Mouse (Mus musculus) bone marrow, adult 2 months (tissue): ENCODE data around the gene Aldh3b3. TPM values are rescaled to one million over a fixed set of nuclear protein-coding genes. Genes with fewer than 3 reads are reported as not detected.

ENCODE experiments used
- H3K27ac ChIP-seq: fragments of 200-500 bp; 2 replicates; pipeline ENCODE4 v1.5.1; 2012; ENCODE audit warnings: low read depth, mild to moderate bottlenecking, control low read depth, inconsistent platforms, low read length; ENCODE audit not compliant: control insufficient read depth, poor library complexity, insufficient read depth
- H3K4me1 ChIP-seq: fragments of 200-500 bp; 2 replicates; pipeline ENCODE4 v1.6.1; 2011; ENCODE audit warnings: low read length; ENCODE audit not compliant: control insufficient read depth, insufficient read depth
- H3K4me3 ChIP-seq: fragments of 200-500 bp; replicated peaks from 2 replicates; pipeline ENCODE3; 2011; ENCODE audit warnings: mild to moderate bottlenecking, low read depth, low read length, control low read depth; ENCODE audit not compliant: control insufficient read depth
- CTCF ChIP-seq: fragments of 200-500 bp; IDR thresholded peaks from 2 replicates; pipeline ENCODE4 v1.5.1; 2011; ENCODE audit warnings: low read length, control low read depth; ENCODE audit not compliant: control insufficient read depth, insufficient read depth
- POLR2A ChIP-seq: fragments of 200-500 bp; IDR thresholded peaks from 2 replicates; pipeline ENCODE4 v1.6.1; 2011; ENCODE audit warnings: low read depth, mild to moderate bottlenecking, control low read depth, low read length, borderline replicate concordance; ENCODE audit not compliant: control insufficient read depth
- WGBS: fragments of 180-500 bp; shearing (Covaris S2); methylation state at CpG from one replicate; pipeline ENCODE4 v1.1.7; 2018; 5-methylcytosine and 5-hydroxymethylcytosine counted together
- polyA plus RNA-seq: library from polyadenylated mRNA; stranded (reverse); fragments of >200 nt; gene quantifications from 2 replicates; pipeline ENCODE4 v1.2.4, GENCODE M21; 2011; ENCODE audit warnings: low replicate concordance; ENCODE audit not compliant: missing spikeins, insufficient read depth, insufficient read length

Gene Aldh3b3
- polyA plus RNA-seq, 1 experiment, result 4.4 TPM

- H3K4me3 ChIP-seq, result no peak overlapping the region
- H3K27ac ChIP-seq, result no peak overlapping the region
- TF ChIP-seq CTCF (no peak), POLR2A (no peak)
- no peaks in the 10 kb centered on the region for H3K4me1 ChIP-seq
- WGBS, result 88% methylated on average over 14 of the region's 14 CpGs
Measured at GRCm38 (mm10) chr19:3988066-3988465, 29.6 kb downstream of the Aldh3b3 start.

GRCm38 (mm10) chr19:3988750-3989149 is 30.3 kb downstream of the Aldh3b3 start:
- WGBS, result 90% methylated on average over 4 of the region's 4 CpGs
- no peak overlapping the region for H3K27ac ChIP-seq
- H3K4me3 ChIP-seq, result no peak overlapping the region
- no peaks in the 10 kb centered on the region for H3K4me1 ChIP-seq
- TF ChIP-seq POLR2A (no peak), CTCF (peak; percentile 33; the same call in 1 of the 2 replicates)

- Histone ChIP-seq H3K4me1 (no peaks in the 10 kb centered on the region), H3K27ac (no peak overlapping the region), H3K4me3 (no peak overlapping the region)
- TF ChIP-seq POLR2A (no peak), CTCF (no peak)
- 79% methylated on average over 6 of the region's 6 CpGs for WGBS
Measured at GRCm38 (mm10) chr19:3990804-3991203, 32.4 kb downstream of the Aldh3b3 start.

GRCm38 (mm10) chr19:3991562-3991961 is 33.1 kb downstream of the Aldh3b3 start:
- Histone ChIP-seq H3K4me1 (no peaks in the 10 kb centered on the region), H3K27ac (no peak overlapping the region), H3K4me3 (no peak overlapping the region)
- WGBS, result 91% methylated on average over 3 of the region's 3 CpGs
- TF ChIP-seq POLR2A (no peak), CTCF (no peak)

- TF ChIP-seq POLR2A (no peak), CTCF (no peak)
- WGBS, result 90% methylated on average over 3 of the region's 3 CpGs
- H3K4me3 ChIP-seq, result no peak overlapping the region
- H3K4me1 ChIP-seq, result no peaks in the 10 kb centered on the region
- no peak overlapping the region for H3K27ac ChIP-seq
Measured at GRCm38 (mm10) chr19:3991966-3992365, 33.5 kb downstream of the Aldh3b3 start.

- Histone ChIP-seq H3K4me1 (no peaks in the 10 kb centered on the region), H3K27ac (no peak within 1 kb of the TSS), H3K4me3 (no peak within 1 kb of the TSS)
- 75% methylated on average over 5 of the region's 5 CpGs for WGBS
- no peak for TF ChIP-seq POLR2A
- no peak for TF ChIP-seq CTCF
Measured at GRCm38 (mm10) chr19:3992416-3992815, 34.0 kb downstream of the Aldh3b3 start, which contains the start of gene Tbx10. Tbx10 (plus strand) TSS chr19:3992752.

GRCm38 (mm10) chr19:3994932-3995331 is 36.5 kb downstream of the Aldh3b3 start:
- no peak overlapping the region for H3K4me3 ChIP-seq
- no peaks in the 10 kb centered on the region; the same call in 1 of the 2 replicates for H3K4me1 ChIP-seq
- H3K27ac ChIP-seq, result no peak overlapping the region
- 82% methylated on average over 6 of the region's 6 CpGs for WGBS
- TF ChIP-seq CTCF (no peak), POLR2A (no peak)

GRCm38 (mm10) chr19:3995505-3995904 is 37.1 kb downstream of the Aldh3b3 start:
- no peak for TF ChIP-seq CTCF
- no peak for TF ChIP-seq POLR2A
- 90% methylated on average over 3 of the region's 3 CpGs for WGBS
- H3K4me1 ChIP-seq, result no peaks in the 10 kb centered on the region; the same call in 1 of the 2 replicates
- H3K27ac ChIP-seq, result no peak overlapping the region
- H3K4me3 ChIP-seq, result no peak overlapping the region

GRCm38 (mm10) chr19:3996106-3996505 is 37.7 kb downstream of the Aldh3b3 start:
- Histone ChIP-seq H3K27ac (no peak overlapping the region), H3K4me3 (no peak overlapping the region), H3K4me1 (peaks cover 2% of the 10 kb centered on the region)
- TF ChIP-seq POLR2A (no peak), CTCF (no peak)
- 63% methylated on average over 7 of the region's 7 CpGs for WGBS
